Mouse (Mus musculus) hindbrain, postnatal 0 days (tissue): ENCODE measurements at regions not wholly inside any gene's neighbourhood (a gene's known extent, or its start where the extent isn't known, plus 50 kb on each side); places are given as distances from the start of the nearest gene placed in this dataset.

Source experiments
- ATAC-seq: fragments of 200-750 bp; cut with Nextera tagmentation; 2 replicates; pipeline ENCODE4 v1.8.0; 2017; ENCODE audit warnings: mild to moderate bottlenecking, moderate TSS enrichment, moderate library complexity
- DNase-seq: peaks from one replicate; pipeline ENCODE4 v3.0.0-alpha.2; 2015; ENCODE audit warnings: low spot score
- H3K27ac ChIP-seq: fragments of 300-500 bp; sonication (generic); 2 replicates; pipeline ENCODE4 v1.5.1; 2014; ENCODE audit warnings: mild to moderate bottlenecking
- H3K27me3 ChIP-seq: fragments of 300-500 bp; sonication (generic); 2 replicates; pipeline ENCODE4 v1.6.1; 2014; ENCODE audit warnings: low read length, mixed read lengths; ENCODE audit not compliant: insufficient read depth
- H3K36me3 ChIP-seq: fragments of 300-500 bp; sonication (generic); 2 replicates; pipeline ENCODE4 v1.6.1; 2014; ENCODE audit warnings: low read length, mixed read lengths; ENCODE audit not compliant: insufficient read depth
- H3K4me1 ChIP-seq: fragments of 300-500 bp; sonication (generic); 2 replicates; pipeline ENCODE4 v1.6.1; 2014; ENCODE audit warnings: antibody characterized with exemption, low read length, mixed read lengths; ENCODE audit not compliant: insufficient read depth
- H3K4me2 ChIP-seq: fragments of 300-500 bp; sonication (generic); 2 replicates; pipeline ENCODE4 v1.6.1; 2014; ENCODE audit warnings: low read depth, mild to moderate bottlenecking, low read length, moderate library complexity, mixed read lengths
- H3K4me3 ChIP-seq: fragments of 300-500 bp; sonication (generic); 2 replicates; pipeline ENCODE4 v1.5.1; 2014; ENCODE audit warnings: low read length
- H3K9ac ChIP-seq: fragments of 300-500 bp; sonication (generic); replicated peaks from 2 replicates; pipeline ENCODE4 v1.6.1; 2014; ENCODE audit warnings: mild to moderate bottlenecking, low read length, moderate library complexity, mixed read lengths
- H3K9me3 ChIP-seq: fragments of 300-500 bp; sonication (generic); 2 replicates; pipeline ENCODE4 v1.6.1; 2016; ENCODE audit warnings: low read length, mixed read lengths
- CTCF ChIP-seq: IDR thresholded peaks from 2 replicates; pipeline ENCODE4 v1.5.1; 2016; ENCODE audit warnings: antibody characterized with exemption, control low read depth, low read depth
- WGBS: fragments of 180-500 bp; shearing (Covaris S2); extraction: QIAGEN DNeasy Blood & Tissue Kit; methylation state at CpG from one replicate; pipeline ENCODE4 v1.1.7; 2014; 5-methylcytosine and 5-hydroxymethylcytosine counted together

DNA sequence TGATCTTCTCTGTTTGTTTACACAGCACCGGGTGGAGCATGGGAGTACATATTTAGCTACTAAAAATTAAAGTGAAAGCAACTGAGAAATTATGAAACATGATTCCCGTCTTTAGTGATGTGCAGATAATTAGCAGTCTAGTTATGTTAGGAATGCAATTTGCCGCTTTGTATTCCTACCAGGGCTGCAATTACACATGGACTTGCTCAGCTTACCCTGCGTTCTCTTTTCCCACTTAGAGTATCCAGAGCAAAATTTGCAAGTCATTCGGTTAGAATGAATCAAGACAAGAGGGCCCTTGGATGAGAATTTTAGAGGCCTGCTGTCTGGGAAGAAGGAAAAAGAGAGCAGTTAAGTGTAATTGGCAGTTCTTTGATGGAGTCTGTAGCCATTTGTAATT is 126.0 kb upstream of the Gpr149 start:
- Histone ChIP-seq H3K9me3 (no peaks in the 10 kb centered on the region), H3K4me1 (no peaks in the 10 kb centered on the region), H3K4me3 (no peak overlapping the region), H3K27ac (no peak overlapping the region), H3K27me3 (no peaks in the 10 kb centered on the region), H3K4me2 (no peak overlapping the region), H3K36me3 (no peaks in the 10 kb centered on the region), H3K9ac (no peak overlapping the region)
- ATAC-seq (no peak), DNase-seq (no peak)
- TF ChIP-seq CTCF = no peak
- WGBS = 73% methylated on average over 5 of the region's 5 CpGs

GRCm38 (mm10) chr3:62725947-62726346 is 121.0 kb upstream of the Gpr149 start:
- WGBS = 62% methylated on average over 8 of the region's 8 CpGs
- no peak overlapping the region for H3K4me3 ChIP-seq
- H3K4me2 ChIP-seq = no peak overlapping the region
- no peak overlapping the region for H3K27ac ChIP-seq
- no peak for ATAC-seq
- no peak for DNase-seq
- H3K4me1 ChIP-seq = no peaks in the 10 kb centered on the region
- TF ChIP-seq CTCF = no peak
- H3K9ac ChIP-seq = no peak overlapping the region
- H3K27me3 ChIP-seq = no peaks in the 10 kb centered on the region
- no peaks in the 10 kb centered on the region for H3K9me3 ChIP-seq
- no peaks in the 10 kb centered on the region for H3K36me3 ChIP-seq

- Histone ChIP-seq H3K4me2 (no peak overlapping the region), H3K4me3 (no peak overlapping the region), H3K27ac (no peak overlapping the region), H3K27me3 (no peaks in the 10 kb centered on the region), H3K36me3 (no peaks in the 10 kb centered on the region), H3K9me3 (no peaks in the 10 kb centered on the region), H3K4me1 (no peaks in the 10 kb centered on the region), H3K9ac (no peak overlapping the region)
- WGBS = 27% methylated on average over 1 of the region's 1 CpGs
- no peak for TF ChIP-seq CTCF
- DNase-seq = peak; percentile 45
- ATAC-seq = 0 out of 2 replicates have a peak, but pooled peaks have one; percentile 67
Measured at GRCm38 (mm10) chr3:62716849-62717248, 111.9 kb upstream of the Gpr149 start.

DNA sequence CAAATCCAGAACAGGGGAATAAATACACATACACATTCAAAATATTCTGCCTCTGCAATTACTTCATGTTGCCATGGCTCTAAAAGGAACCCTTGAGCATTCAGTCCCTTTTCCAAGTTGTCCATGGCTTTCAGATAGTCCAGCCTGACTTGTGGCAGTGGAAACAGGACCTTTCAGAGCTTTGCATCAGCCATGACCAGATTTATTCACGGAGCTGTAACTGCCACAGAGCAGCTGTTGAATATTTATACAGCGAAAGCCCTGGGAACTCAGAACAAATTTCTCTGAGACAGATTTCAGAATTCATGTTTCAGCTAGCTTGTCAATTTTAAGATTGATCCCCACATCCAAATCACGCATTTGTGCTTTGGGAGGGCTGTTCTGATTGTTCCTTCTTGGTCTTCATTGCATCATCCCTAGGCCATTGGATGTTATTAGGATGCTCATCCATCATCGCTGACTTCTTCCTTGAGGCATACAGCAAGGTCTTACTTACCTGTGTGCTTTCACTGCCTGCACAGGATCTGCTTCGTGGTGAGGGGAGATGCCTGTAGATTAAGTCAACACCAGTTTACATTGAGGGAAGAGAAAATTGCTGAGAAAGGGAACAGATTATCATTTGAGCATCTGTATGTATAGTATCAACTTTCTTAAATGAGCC is 110.5 kb upstream of the Gpr149 start:
- Histone ChIP-seq H3K9me3 (no peaks in the 10 kb centered on the region), H3K4me1 (no peaks in the 10 kb centered on the region), H3K27me3 (no peaks in the 10 kb centered on the region), H3K27ac (no peak overlapping the region), H3K36me3 (no peaks in the 10 kb centered on the region), H3K4me2 (no peak overlapping the region), H3K9ac (no peak overlapping the region), H3K4me3 (no peak overlapping the region)
- DNase-seq = peak; percentile 8
- TF ChIP-seq CTCF = no peak
- WGBS = 60% methylated on average over 5 of the region's 5 CpGs
- ATAC-seq = no peak; the same call in 1 of the 2 replicates
